Mouse (Mus musculus) lung, embryonic 15.5 days (tissue): ENCODE measurements at regions not wholly inside any gene's neighbourhood (a gene's known extent, or its start where the extent isn't known, plus 50 kb on each side); places are given as distances from the start of the nearest gene placed in this dataset.

Experiments used
- ATAC-seq: fragments of 200-750 bp; cut with Nextera tagmentation; 2 replicates; pipeline ENCODE4 v1.8.0; 2017; ENCODE audit warnings: moderate number of reproducible peaks, borderline replicate concordance; ENCODE audit not compliant: low FRiP score, low TSS enrichment; ENCODE audit errors: extremely low read depth
- H3K27ac ChIP-seq: fragments of 300-500 bp; sonication (generic); 2 replicates; pipeline ENCODE4 v1.5.1; 2015; ENCODE audit warnings: moderate library complexity, mild to moderate bottlenecking, inconsistent platforms
- H3K27me3 ChIP-seq: fragments of 300-500 bp; sonication (generic); 2 replicates; pipeline ENCODE4 v1.6.1; 2015; ENCODE audit warnings: inconsistent platforms
- H3K36me3 ChIP-seq: fragments of 300-500 bp; sonication (generic); 2 replicates; pipeline ENCODE4 v1.6.1; 2015; ENCODE audit warnings: inconsistent platforms
- H3K4me1 ChIP-seq: fragments of 300-500 bp; sonication (generic); 2 replicates; pipeline ENCODE4 v1.6.1; 2015; ENCODE audit warnings: inconsistent platforms
- H3K4me2 ChIP-seq: fragments of 300-500 bp; sonication (generic); 2 replicates; pipeline ENCODE4 v1.6.1; 2015; ENCODE audit warnings: inconsistent platforms, mild to moderate bottlenecking, moderate library complexity
- H3K4me3 ChIP-seq: fragments of 300-500 bp; sonication (generic); 2 replicates; pipeline ENCODE4 v1.5.1; 2015; ENCODE audit warnings: mild to moderate bottlenecking, inconsistent platforms
- H3K9ac ChIP-seq: fragments of 300-500 bp; sonication (generic); 2 replicates; pipeline ENCODE4 v1.6.1; 2015; ENCODE audit warnings: inconsistent platforms
- H3K9me3 ChIP-seq: fragments of 300-500 bp; sonication (generic); 2 replicates; pipeline ENCODE4 v1.6.1; 2016; ENCODE audit warnings: inconsistent platforms
- WGBS: fragments of 180-500 bp; shearing (Covaris S2); methylation state at CpG from one replicate; pipeline ENCODE4 v1.1.7; 2015; 5-methylcytosine and 5-hydroxymethylcytosine counted together

- no peak for ATAC-seq
- Histone ChIP-seq H3K27ac (no peak overlapping the region), H3K9ac (no peak overlapping the region), H3K4me2 (no peak overlapping the region), H3K36me3 (no peaks in the 10 kb centered on the region), H3K9me3 (no peaks in the 10 kb centered on the region), H3K27me3 (peaks cover 5% of the 10 kb centered on the region; the same call in 1 of the 2 replicates), H3K4me1 (no peaks in the 10 kb centered on the region), H3K4me3 (no peak overlapping the region)
- WGBS, result 73% methylated on average over 8 of the region's 8 CpGs
These were observed 115.1 kb upstream of the Prox1 start for GRCm38 (mm10) chr1:190285636-190286035.

- Histone ChIP-seq H3K9me3 (no peaks in the 10 kb centered on the region), H3K27ac (no peak overlapping the region), H3K4me1 (no peaks in the 10 kb centered on the region), H3K36me3 (no peaks in the 10 kb centered on the region), H3K27me3 (peaks cover 5% of the 10 kb centered on the region; the same call in 1 of the 2 replicates), H3K4me2 (no peak overlapping the region), H3K4me3 (no peak overlapping the region), H3K9ac (no peak overlapping the region)
- no peak for ATAC-seq
- WGBS, result 74% methylated on average over 8 of the region's 8 CpGs
These were observed 114.5 kb upstream of the Prox1 start for GRCm38 (mm10) chr1:190285049-190285448.

DNA sequence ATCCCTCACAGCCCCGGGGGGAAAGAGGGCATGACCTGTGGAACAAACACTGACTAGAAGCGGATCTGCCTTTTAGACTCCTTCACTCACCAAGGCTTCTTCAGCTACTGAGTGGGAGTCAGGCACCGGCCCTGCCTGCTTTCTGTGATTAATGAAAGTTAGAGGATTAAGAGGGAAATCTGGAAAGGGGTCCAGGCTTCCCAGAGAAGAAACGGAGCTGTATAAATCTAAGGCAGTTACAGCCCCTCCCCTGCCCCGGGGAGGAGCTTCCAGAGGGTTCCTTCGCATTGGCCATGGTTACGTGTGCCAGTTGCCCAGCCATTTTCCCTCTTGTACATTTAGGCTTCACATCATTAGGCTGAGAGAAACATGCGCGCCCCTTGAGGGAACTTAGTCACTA, 113.6 kb upstream of the Prox1 start:
- no peaks in the 10 kb centered on the region for H3K4me1 ChIP-seq
- H3K27ac ChIP-seq, result no peak overlapping the region
- no peaks in the 10 kb centered on the region for H3K9me3 ChIP-seq
- H3K27me3 ChIP-seq, result peaks cover 3% of the 10 kb centered on the region; the same call in 1 of the 2 replicates
- no peak overlapping the region for H3K4me3 ChIP-seq
- ATAC-seq, result no peak
- no peaks in the 10 kb centered on the region for H3K36me3 ChIP-seq
- no peak overlapping the region for H3K9ac ChIP-seq
- 51% methylated on average over 9 of the region's 9 CpGs for WGBS
- H3K4me2 ChIP-seq, result no peak overlapping the region

DNA sequence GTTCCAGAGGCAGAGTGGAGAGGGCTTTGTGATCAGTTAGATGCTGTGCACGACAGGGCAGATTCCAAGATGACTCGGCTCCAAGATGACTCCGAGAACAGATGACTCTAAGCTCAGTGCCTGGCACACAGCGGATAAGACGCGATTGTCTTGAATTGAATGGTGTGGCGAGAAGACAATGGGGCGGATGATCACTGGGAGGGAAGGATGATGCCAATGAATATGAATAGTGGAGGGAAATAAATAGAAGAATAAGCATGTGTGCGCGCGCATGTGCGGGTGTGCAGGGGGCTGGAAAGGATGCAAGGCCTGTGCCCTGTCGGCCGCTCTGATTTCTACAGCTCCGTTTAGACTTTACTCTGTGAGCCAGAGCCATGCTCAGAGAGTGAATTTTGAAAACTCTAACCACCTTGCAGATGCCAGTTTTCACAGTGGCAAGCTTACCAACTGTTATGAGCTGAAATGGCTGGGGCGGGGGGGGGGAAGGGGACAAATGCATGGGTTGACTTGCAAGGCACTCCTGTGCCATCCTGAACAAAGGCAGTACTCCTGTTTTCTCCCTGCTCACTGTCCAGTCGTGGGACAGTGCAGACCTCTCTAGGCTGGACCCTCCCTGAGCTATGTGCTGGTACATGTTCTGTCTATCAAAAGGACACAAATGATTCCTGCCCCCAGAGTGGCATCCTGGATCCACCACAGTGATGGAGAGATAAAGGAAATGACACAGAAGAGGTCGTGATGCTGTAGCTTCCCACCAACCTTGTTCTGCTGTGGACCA, 109.8 kb upstream of the Prox1 start:
- Histone ChIP-seq H3K4me1 (no peaks in the 10 kb centered on the region), H3K9me3 (no peaks in the 10 kb centered on the region), H3K27me3 (no peaks in the 10 kb centered on the region), H3K27ac (no peak overlapping the region), H3K4me3 (no peak overlapping the region), H3K36me3 (no peaks in the 10 kb centered on the region), H3K9ac (no peak overlapping the region), H3K4me2 (no peak overlapping the region)
- no peak for ATAC-seq
- WGBS, result 87% methylated on average over 18 of the region's 18 CpGs

- no peak overlapping the region for H3K9ac ChIP-seq
- no peak overlapping the region for H3K27ac ChIP-seq
- no peak overlapping the region for H3K4me2 ChIP-seq
- 65% methylated on average over 6 of the region's 6 CpGs for WGBS
- H3K27me3 ChIP-seq, result no peaks in the 10 kb centered on the region
- H3K36me3 ChIP-seq, result no peaks in the 10 kb centered on the region
- no peaks in the 10 kb centered on the region for H3K9me3 ChIP-seq
- no peak for ATAC-seq
- H3K4me1 ChIP-seq, result no peaks in the 10 kb centered on the region
- no peak overlapping the region for H3K4me3 ChIP-seq
These were observed 104.4 kb upstream of the Prox1 start for GRCm38 (mm10) chr1:190274911-190275310.

GRCm38 (mm10) chr1:190270784-190271385, 100.4 kb upstream of the Prox1 start:
- H3K36me3 ChIP-seq, result no peaks in the 10 kb centered on the region
- no peak overlapping the region for H3K4me3 ChIP-seq
- no peaks in the 10 kb centered on the region for H3K4me1 ChIP-seq
- no peaks in the 10 kb centered on the region for H3K9me3 ChIP-seq
- H3K27ac ChIP-seq, result no peak overlapping the region
- H3K9ac ChIP-seq, result no peak overlapping the region
- H3K27me3 ChIP-seq, result no peaks in the 10 kb centered on the region
- no peak overlapping the region for H3K4me2 ChIP-seq
- 82% methylated on average over 17 of the region's 17 CpGs for WGBS
- ATAC-seq, result no peak

GRCm38 (mm10) chr1:190269181-190269580, 98.7 kb upstream of the Prox1 start:
- 78% methylated on average over 7 of the region's 7 CpGs for WGBS
- ATAC-seq, result no peak
- Histone ChIP-seq H3K9ac (no peak overlapping the region), H3K4me1 (no peaks in the 10 kb centered on the region), H3K4me3 (no peak overlapping the region), H3K9me3 (no peaks in the 10 kb centered on the region), H3K36me3 (no peaks in the 10 kb centered on the region), H3K27ac (no peak overlapping the region), H3K4me2 (no peak overlapping the region), H3K27me3 (no peaks in the 10 kb centered on the region)

- H3K27me3 ChIP-seq, result no peaks in the 10 kb centered on the region
- 74% methylated on average over 9 of the region's 9 CpGs for WGBS
- H3K9me3 ChIP-seq, result no peaks in the 10 kb centered on the region
- no peaks in the 10 kb centered on the region for H3K36me3 ChIP-seq
- H3K9ac ChIP-seq, result no peak overlapping the region
- H3K4me3 ChIP-seq, result no peak overlapping the region
- H3K27ac ChIP-seq, result no peak overlapping the region
- ATAC-seq, result no peak
- H3K4me1 ChIP-seq, result no peaks in the 10 kb centered on the region
- no peak overlapping the region for H3K4me2 ChIP-seq
These were observed 94.7 kb upstream of the Prox1 start for GRCm38 (mm10) chr1:190265085-190265780.

- no peak overlapping the region for H3K9ac ChIP-seq
- no peaks in the 10 kb centered on the region for H3K36me3 ChIP-seq
- no peaks in the 10 kb centered on the region for H3K4me1 ChIP-seq
- no peaks in the 10 kb centered on the region for H3K27me3 ChIP-seq
- no peaks in the 10 kb centered on the region for H3K9me3 ChIP-seq
- H3K4me3 ChIP-seq, result no peak overlapping the region
- no peak overlapping the region for H3K4me2 ChIP-seq
- ATAC-seq, result no peak
- no peak overlapping the region for H3K27ac ChIP-seq
- 54% methylated on average over 8 of the region's 8 CpGs for WGBS
These were observed 94.0 kb upstream of the Prox1 start for GRCm38 (mm10) chr1:190264501-190264900.

DNA sequence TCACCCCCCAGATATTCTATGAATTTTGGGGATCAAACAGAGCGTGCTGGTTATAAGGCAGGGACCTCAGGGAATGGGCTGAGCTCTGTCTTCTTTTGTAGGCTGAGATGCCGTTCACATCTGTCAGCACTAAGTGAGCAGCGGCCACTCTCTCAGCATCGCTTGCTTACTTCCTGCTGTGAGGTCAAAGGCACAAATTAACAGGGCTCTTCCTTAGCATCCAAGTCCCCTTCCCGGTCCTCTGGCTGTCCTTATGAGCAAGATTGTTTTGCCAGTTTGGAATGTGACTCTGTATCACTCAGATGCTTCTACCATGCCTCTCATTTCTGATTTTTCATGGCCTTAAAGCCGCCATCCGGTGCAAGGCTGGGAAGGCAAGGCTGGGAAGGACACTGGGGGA, 93.1 kb upstream of the Prox1 start:
- no peak overlapping the region for H3K4me3 ChIP-seq
- no peaks in the 10 kb centered on the region for H3K27me3 ChIP-seq
- no peak overlapping the region for H3K4me2 ChIP-seq
- H3K9me3 ChIP-seq, result no peaks in the 10 kb centered on the region
- no peak overlapping the region for H3K27ac ChIP-seq
- no peak overlapping the region for H3K9ac ChIP-seq
- no peaks in the 10 kb centered on the region for H3K36me3 ChIP-seq
- no peaks in the 10 kb centered on the region for H3K4me1 ChIP-seq
- 43% methylated on average over 7 of the region's 7 CpGs for WGBS
- no peak for ATAC-seq

GRCm38 (mm10) chr1:190259576-190259975, 89.1 kb upstream of the Prox1 start:
- no peak for ATAC-seq
- Histone ChIP-seq H3K4me3 (no peak overlapping the region), H3K27me3 (no peaks in the 10 kb centered on the region), H3K9me3 (no peaks in the 10 kb centered on the region), H3K27ac (no peak overlapping the region), H3K4me2 (no peak overlapping the region), H3K36me3 (no peaks in the 10 kb centered on the region), H3K9ac (no peak overlapping the region), H3K4me1 (no peaks in the 10 kb centered on the region)
- WGBS, result 81% methylated on average over 13 of the region's 13 CpGs

GRCm38 (mm10) chr1:190250574-190251246, 80.2 kb upstream of the Prox1 start:
- Histone ChIP-seq H3K27ac (no peak overlapping the region), H3K27me3 (no peaks in the 10 kb centered on the region), H3K4me1 (no peaks in the 10 kb centered on the region), H3K36me3 (no peaks in the 10 kb centered on the region), H3K9me3 (no peaks in the 10 kb centered on the region), H3K4me3 (no peak overlapping the region), H3K9ac (no peak overlapping the region), H3K4me2 (no peak overlapping the region)
- 21% methylated on average over 13 of the region's 13 CpGs for WGBS
- ATAC-seq, result no peak
